Mouse (Mus musculus) kidney, adult 2 months (tissue): ENCODE measurements around the gene Fa2h. TPM values are rescaled to one million over a fixed set of nuclear protein-coding genes. Genes with fewer than 3 reads are reported as not detected.
A peak's percentile ranks its signal among the peaks of the same experiment; 100 is the strongest.

Source experiments
- DNase-seq: peaks from one replicate; pipeline ENCODE4 v3.0.0; 2021
- H3K27ac ChIP-seq: fragments of 200-500 bp; 2 replicates; pipeline ENCODE4 v1.5.1; 2012; ENCODE audit warnings: low read depth, low read length, control low read depth, inconsistent platforms; ENCODE audit not compliant: insufficient read depth
- H3K27me3 ChIP-seq: fragments of 200-500 bp; replicated peaks from 2 replicates; pipeline ENCODE4 v1.6.1; 2012; ENCODE audit warnings: mild to moderate bottlenecking, moderate library complexity, low read length, inconsistent platforms; ENCODE audit not compliant: control insufficient read depth, insufficient read depth
- H3K36me3 ChIP-seq: fragments of 200-500 bp; 2 replicates; pipeline ENCODE4 v1.6.1; 2012; ENCODE audit warnings: mild to moderate bottlenecking, moderate library complexity, low read length, inconsistent platforms; ENCODE audit not compliant: control insufficient read depth, insufficient read depth
- H3K4me1 ChIP-seq: fragments of 200-500 bp; 2 replicates; pipeline ENCODE4 v1.6.1; 2011; ENCODE audit warnings: low read length; ENCODE audit not compliant: control insufficient read depth, insufficient read depth
- H3K4me3 ChIP-seq: fragments of 200-500 bp; 2 replicates; pipeline ENCODE4 v1.5.1; 2011; ENCODE audit warnings: mild to moderate bottlenecking, low read depth, low read length, control low read depth; ENCODE audit not compliant: insufficient read depth
- CTCF ChIP-seq: fragments of 200-500 bp; conservative IDR thresholded peaks from 2 replicates; pipeline ENCODE4 v1.5.1; 2011; ENCODE audit warnings: low read depth, mild to moderate bottlenecking, control low read depth, low read length, moderate library complexity, mixed read lengths; ENCODE audit not compliant: insufficient read depth, insufficient read length
- POLR2A ChIP-seq: fragments of 200-500 bp; IDR thresholded peaks from one replicate; pipeline ENCODE4 v1.6.1; 2011; ENCODE audit warnings: low read depth, low read length, control low read depth
- WGBS: fragments of 180-500 bp; shearing (Covaris S2); methylation state at CpG from one replicate; pipeline ENCODE4 v1.1.7; 2018; 5-methylcytosine and 5-hydroxymethylcytosine counted together
- polyA plus RNA-seq: library from polyadenylated mRNA; depleted of rRNA; stranded (reverse); fragments of >200 nt; gene quantifications from 2 replicates; pipeline ENCODE4 v1.2.3, GENCODE M21; 2012

The Fa2h gene
- polyA plus RNA-seq, 1 experiment = 15.3 TPM

DNA sequence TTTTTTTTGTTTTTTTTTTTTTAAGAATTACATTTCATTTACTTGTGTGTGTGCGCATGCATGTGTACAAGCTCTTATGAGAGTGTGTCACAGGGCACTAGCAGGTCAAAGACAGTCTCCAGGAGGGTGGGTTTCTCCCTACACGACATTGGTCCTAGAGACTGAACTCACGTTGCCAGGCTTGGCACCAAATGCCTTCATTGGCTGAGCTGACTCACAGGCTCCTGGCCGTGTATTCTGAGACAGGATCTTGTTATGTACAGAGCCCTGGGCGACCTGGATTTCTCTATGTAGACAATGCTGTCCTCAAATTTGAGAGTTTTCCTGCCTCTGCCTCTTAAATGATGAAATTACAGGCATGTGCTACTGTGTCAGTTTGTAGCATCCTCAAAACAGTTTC lies 33.7 kb downstream of the Fa2h start:
- TF ChIP-seq POLR2A (no peak), CTCF (no peak)
- Histone ChIP-seq H3K27ac (no peak overlapping the region), H3K36me3 (no peaks in the 10 kb centered on the region), H3K4me3 (no peak overlapping the region), H3K27me3 (no peaks in the 10 kb centered on the region), H3K4me1 (no peaks in the 10 kb centered on the region)
- WGBS = 82% methylated on average over 5 of the region's 5 CpGs
- DNase-seq = no peak

DNA sequence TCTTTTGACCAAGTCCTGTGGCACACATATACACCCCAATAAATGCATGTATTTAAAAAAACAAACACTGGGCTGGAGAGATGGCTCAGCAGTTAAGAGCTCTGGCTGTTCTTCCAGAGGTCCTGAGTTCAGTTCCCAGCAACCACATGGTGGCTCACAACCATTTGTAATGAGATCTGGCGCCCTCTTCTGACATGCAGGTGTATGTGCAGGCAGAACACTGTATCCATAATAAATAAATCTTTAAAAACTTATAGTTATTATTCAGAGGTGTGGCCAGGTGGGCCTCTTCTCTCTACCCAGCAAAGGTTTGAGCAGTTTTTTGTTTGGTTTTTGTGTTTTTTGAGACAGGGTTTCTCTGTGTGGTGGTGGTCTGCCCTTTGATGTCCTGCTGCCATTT lies 34.7 kb downstream of the Fa2h start:
- Histone ChIP-seq H3K4me3 (no peak overlapping the region), H3K27ac (no peak overlapping the region), H3K36me3 (no peaks in the 10 kb centered on the region), H3K27me3 (no peaks in the 10 kb centered on the region), H3K4me1 (no peaks in the 10 kb centered on the region)
- TF ChIP-seq CTCF (0 out of 2 replicates have a peak, but pooled peaks have one; percentile 5), POLR2A (no peak)
- 64% methylated on average over 1 of the region's 1 CpGs for WGBS
- no peak for DNase-seq

DNA sequence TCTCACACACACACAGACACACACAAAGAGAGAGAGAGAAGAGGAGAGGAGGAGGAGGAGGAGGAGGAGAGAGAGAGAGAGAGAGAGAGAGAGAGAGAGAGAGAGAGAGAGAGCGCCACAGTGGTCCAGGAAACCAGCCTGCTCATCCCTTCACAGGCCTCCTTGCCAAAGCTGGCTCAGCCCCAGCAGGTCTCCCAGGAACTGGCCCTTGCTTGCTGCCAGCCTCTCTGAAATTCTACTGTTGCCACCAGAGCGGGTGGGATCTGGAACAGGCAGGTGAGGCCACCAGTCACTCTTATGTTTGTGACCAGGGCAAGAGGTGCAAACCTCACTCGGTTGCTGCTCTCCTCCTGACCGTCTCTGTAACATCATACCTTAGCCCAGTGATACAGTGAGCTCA lies 36.2 kb downstream of the Fa2h start:
- Histone ChIP-seq H3K27me3 (no peaks in the 10 kb centered on the region), H3K4me3 (no peak overlapping the region), H3K27ac (no peak overlapping the region), H3K4me1 (no peaks in the 10 kb centered on the region), H3K36me3 (no peaks in the 10 kb centered on the region)
- 68% methylated on average over 4 of the region's 4 CpGs for WGBS
- TF ChIP-seq CTCF (no peak), POLR2A (no peak)
- DNase-seq = no peak

DNA sequence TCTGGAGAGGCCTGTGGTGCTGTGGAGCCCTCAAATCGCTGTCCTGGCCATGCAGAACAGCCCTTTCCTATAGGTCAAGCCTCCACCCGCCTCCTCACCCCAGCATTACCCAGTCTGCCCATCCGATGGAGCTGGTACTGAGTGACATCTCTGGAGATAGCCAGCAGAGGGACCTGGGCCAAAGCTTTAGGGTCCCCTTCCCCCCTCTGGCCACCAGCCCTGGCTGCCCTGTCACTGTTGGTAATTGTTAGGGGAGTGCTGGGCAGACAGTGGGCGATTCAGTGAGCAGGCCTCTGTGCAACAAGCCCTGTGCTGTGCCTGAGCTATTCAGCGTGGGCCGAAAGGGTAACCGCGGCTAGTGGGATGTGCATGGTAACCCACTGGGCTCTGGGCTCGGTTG lies 40.1 kb downstream of the Fa2h start:
- DNase-seq = no peak
- Histone ChIP-seq H3K27me3 (no peaks in the 10 kb centered on the region), H3K36me3 (no peaks in the 10 kb centered on the region), H3K4me1 (no peaks in the 10 kb centered on the region), H3K4me3 (no peak overlapping the region), H3K27ac (no peak overlapping the region)
- no peak for TF ChIP-seq CTCF
- TF ChIP-seq POLR2A = no peak
- 89% methylated on average over 9 of the region's 9 CpGs for WGBS

DNA sequence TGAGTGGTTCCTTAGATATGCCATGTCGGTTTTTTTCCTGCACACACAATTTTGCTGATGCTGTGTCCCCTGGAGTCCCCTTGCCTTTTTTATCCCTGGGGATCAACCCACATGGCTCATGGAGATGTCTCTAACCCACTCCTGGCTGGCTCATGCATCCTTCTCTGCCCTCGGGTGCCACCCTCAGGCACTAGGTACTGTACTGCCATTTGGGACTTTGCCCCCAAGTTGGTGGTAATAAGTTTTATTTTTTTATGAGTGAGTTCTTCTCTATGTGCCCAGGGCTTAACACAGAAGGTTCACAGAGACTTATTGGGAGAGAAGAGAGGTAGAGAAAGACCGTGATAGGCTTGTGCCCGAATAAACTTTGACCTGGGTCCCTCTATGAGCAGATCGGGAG lies 41.3 kb downstream of the Fa2h start:
- Histone ChIP-seq H3K27ac (no peak overlapping the region), H3K4me3 (no peak overlapping the region), H3K27me3 (no peaks in the 10 kb centered on the region), H3K36me3 (no peaks in the 10 kb centered on the region), H3K4me1 (no peaks in the 10 kb centered on the region)
- no peak for DNase-seq
- TF ChIP-seq CTCF = no peak
- no peak for TF ChIP-seq POLR2A
- 78% methylated on average over 5 of the region's 5 CpGs for WGBS

DNA sequence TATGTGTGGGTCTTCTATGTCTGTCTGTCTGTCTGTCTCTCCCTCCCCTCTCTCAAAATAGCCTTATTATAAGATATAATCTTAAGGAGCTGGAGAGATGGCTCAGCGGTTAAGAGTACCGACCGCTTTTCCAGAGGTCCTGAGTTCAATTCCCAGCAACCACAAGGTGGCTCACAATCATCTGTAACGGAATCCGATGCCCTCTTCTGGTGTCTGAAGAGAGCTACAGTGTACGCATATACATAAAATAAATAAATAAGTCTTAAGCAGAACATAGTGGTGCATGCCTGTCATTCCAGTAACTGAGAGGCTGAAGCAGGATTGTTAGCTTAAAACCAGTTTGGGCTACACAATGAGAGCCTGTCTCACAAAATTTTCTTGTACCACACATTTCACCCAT lies 43.0 kb downstream of the Fa2h start:
- 92% methylated on average over 6 of the region's 6 CpGs for WGBS
- Histone ChIP-seq H3K27me3 (no peaks in the 10 kb centered on the region), H3K4me1 (no peaks in the 10 kb centered on the region), H3K36me3 (no peaks in the 10 kb centered on the region), H3K4me3 (no peak overlapping the region), H3K27ac (no peak overlapping the region)
- no peak for TF ChIP-seq CTCF
- no peak for TF ChIP-seq POLR2A
- DNase-seq = no peak

DNA sequence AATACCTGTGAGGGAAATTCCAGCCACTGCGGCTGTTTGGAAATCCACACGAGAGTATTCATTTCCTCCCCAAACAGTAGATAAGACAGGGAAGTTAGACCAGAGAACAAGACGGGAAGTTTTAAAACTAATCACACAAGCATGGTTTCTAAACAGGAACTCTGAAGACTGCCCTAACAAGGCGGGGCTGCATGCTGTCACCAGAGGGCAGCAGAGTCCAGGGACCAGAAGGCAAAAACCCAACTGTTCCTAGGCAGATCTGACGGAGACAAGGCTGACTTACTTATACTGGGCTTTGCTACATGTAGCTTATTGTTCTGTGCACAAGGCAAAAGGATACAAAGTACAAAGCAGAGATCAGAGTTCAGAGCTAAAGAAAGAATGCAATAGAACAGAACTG lies 50.4 kb downstream of the Fa2h start:
- peaks cover 2% of the 10 kb centered on the region; the same call in 1 of the 2 replicates for H3K4me1 ChIP-seq
- H3K36me3 ChIP-seq = no peaks in the 10 kb centered on the region
- no peak overlapping the region for H3K4me3 ChIP-seq
- no peaks in the 10 kb centered on the region for H3K27me3 ChIP-seq
- peak; percentile 85 for DNase-seq
- TF ChIP-seq POLR2A (no peak), CTCF (peak; percentile 98)
- H3K27ac ChIP-seq = no peak overlapping the region
- 7% methylated on average over 5 of the region's 5 CpGs for WGBS

DNA sequence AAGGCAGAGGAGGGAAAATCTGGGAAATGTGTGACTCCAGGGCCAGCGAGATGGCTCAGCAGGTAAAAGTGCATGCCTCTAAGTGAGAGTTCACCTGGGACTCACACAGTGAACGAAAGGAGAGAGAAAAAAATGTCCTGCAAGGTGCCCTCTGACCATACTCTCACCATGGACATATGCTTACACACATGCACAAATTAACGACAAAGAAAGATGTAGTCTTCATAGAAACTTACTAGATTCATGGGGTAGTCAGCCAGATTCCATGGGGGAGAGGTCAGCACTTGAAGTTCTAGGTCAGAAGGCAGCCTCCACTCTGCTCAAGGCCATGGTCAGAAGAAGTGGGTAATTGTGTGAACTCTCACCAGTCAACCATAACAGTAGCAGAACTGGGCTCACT lies 53.4 kb downstream of the Fa2h start:
- no peak for TF ChIP-seq POLR2A
- no peak for TF ChIP-seq CTCF
- no peak overlapping the region for H3K27ac ChIP-seq
- H3K27me3 ChIP-seq = no peaks in the 10 kb centered on the region
- WGBS = 66% methylated on average over 3 of the region's 3 CpGs
- H3K4me3 ChIP-seq = no peak overlapping the region
- peaks cover 2% of the 10 kb centered on the region; the same call in 1 of the 2 replicates for H3K4me1 ChIP-seq
- no peaks in the 10 kb centered on the region for H3K36me3 ChIP-seq
- no peak for DNase-seq
